Mouse (Mus musculus) neural tube, embryonic 14.5 days (tissue): Measurements from ENCODE around the gene Tmem175. TPM values are rescaled to one million over a fixed set of nuclear protein-coding genes. Genes with fewer than 3 reads are reported as not detected.

Experiments used
- ATAC-seq: fragments of 200-750 bp; cut with Nextera tagmentation; 2 replicates; pipeline ENCODE4 v1.8.0; 2017; ENCODE audit warnings: low read depth, mild to moderate bottlenecking, moderate TSS enrichment, moderate library complexity
- H3K27ac ChIP-seq: fragments of 300-500 bp; sonication (generic); 2 replicates; pipeline ENCODE4 v1.5.1; 2014; ENCODE audit warnings: low read depth, mild to moderate bottlenecking, control low read depth, low read length, moderate library complexity, mixed read lengths
- H3K27me3 ChIP-seq: fragments of 300-500 bp; sonication (generic); 2 replicates; pipeline ENCODE4 v1.6.1; 2014; ENCODE audit warnings: low read length; ENCODE audit not compliant: control insufficient read depth, insufficient read depth
- H3K36me3 ChIP-seq: fragments of 300-500 bp; sonication (generic); 2 replicates; pipeline ENCODE4 v1.6.1; 2014; ENCODE audit warnings: low read length, mixed read lengths; ENCODE audit not compliant: control insufficient read depth, insufficient read depth
- H3K4me1 ChIP-seq: fragments of 300-500 bp; sonication (generic); 2 replicates; pipeline ENCODE4 v1.6.1; 2014; ENCODE audit warnings: low read length; ENCODE audit not compliant: control insufficient read depth, insufficient read depth
- H3K4me2 ChIP-seq: fragments of 300-500 bp; sonication (generic); 2 replicates; pipeline ENCODE4 v1.6.1; 2014; ENCODE audit warnings: mild to moderate bottlenecking, low read depth, low read length, control low read depth
- H3K4me3 ChIP-seq: fragments of 300-500 bp; sonication (generic); 2 replicates; pipeline ENCODE4 v1.5.1; 2014; ENCODE audit warnings: low read depth, low read length, control low read depth, mixed read lengths
- H3K9ac ChIP-seq: fragments of 300-500 bp; sonication (generic); replicated peaks from 2 replicates; pipeline ENCODE4 v1.6.1; 2014; ENCODE audit warnings: low read depth, mild to moderate bottlenecking, control low read depth, low read length, mixed read lengths
- H3K9me3 ChIP-seq: fragments of 300-500 bp; sonication (generic); 2 replicates; pipeline ENCODE4 v1.6.1; 2016; ENCODE audit warnings: low read length; ENCODE audit not compliant: control insufficient read depth
- whole genome bisulfite sequencing: fragments of 180-500 bp; shearing (Covaris S2); extraction: QIAGEN DNeasy Blood & Tissue Kit; methylation state at CpG from one replicate; pipeline ENCODE4 v1.1.7; 2014; 5-methylcytosine and 5-hydroxymethylcytosine counted together
- polyA plus RNA-seq: library from polyadenylated mRNA; unstranded; fragments of >200 nt; fragmentation: Nextera tagmentation; extraction: Ambion mirVana; gene quantifications from 2 replicates; pipeline ENCODE4 v1.2.1, GENCODE M21; 2014

Tmem175 gene
- polyA plus RNA-seq, 1 experiment from 2014 or later, result 29.4 TPM

DNA sequence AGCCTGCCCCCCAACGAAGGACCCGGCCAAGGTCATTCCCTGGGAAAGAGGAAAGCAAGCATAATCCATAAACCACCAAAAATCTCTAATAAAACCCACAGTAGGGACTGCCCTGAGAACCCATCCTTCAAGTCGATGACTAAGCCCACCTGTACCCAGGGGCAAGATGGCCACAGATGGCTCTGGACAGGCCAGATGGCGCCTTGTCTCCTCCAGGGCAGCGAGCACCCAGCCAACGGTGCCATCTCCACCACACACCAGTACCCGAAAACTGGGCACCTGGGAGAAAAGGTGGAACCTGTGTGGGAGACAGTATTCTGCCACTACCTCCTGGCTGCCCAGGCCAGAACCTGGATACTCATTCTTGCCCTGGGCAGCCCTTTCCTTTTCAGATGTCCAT is 20.8 kb downstream of the Tmem175 start:
- Histone ChIP-seq H3K4me3 (no peak overlapping the region), H3K9me3 (no peaks in the 10 kb centered on the region), H3K27me3 (no peaks in the 10 kb centered on the region), H3K27ac (no peak overlapping the region), H3K9ac (no peak overlapping the region), H3K36me3 (peaks cover 57% of the 10 kb centered on the region), H3K4me2 (no peak overlapping the region), H3K4me1 (no peaks in the 10 kb centered on the region)
- ATAC-seq, result no peak
- 92% methylated on average over 7 of the region's 7 CpGs for WGBS

DNA sequence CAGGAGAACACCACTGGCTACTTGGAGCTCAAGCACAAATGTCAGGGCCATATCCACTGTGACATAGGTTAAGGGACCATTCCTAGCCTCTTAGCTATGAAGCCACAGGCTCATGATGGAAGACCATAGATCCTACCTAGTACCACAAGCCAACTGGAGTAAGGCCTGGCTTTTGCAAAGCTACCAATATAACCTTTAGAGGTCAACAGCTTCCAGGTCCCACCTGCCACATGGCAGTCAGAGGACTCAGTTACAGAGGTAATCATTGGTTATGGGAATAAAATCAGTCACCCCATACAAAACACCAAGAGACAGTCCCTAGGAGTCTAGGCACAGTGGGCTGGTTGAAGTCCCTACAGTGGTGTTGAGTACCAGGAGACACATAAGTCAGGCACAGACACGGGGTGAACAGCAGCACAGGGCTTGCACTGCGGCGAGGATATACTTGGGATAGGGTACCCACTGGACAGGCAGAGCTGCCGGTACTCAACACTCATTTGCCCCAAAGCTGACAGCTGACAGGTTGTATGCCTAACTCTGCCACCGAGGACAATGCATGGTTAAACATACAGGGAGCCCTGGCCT is 21.7 kb downstream of the Tmem175 start:
- Histone ChIP-seq H3K4me2 (no peak overlapping the region), H3K27me3 (no peaks in the 10 kb centered on the region), H3K27ac (no peak overlapping the region), H3K9ac (no peak overlapping the region), H3K36me3 (peaks cover 58% of the 10 kb centered on the region), H3K9me3 (no peaks in the 10 kb centered on the region), H3K4me1 (no peaks in the 10 kb centered on the region), H3K4me3 (no peak overlapping the region)
- ATAC-seq, result no peak
- WGBS, result 84% methylated on average over 5 of the region's 5 CpGs

DNA sequence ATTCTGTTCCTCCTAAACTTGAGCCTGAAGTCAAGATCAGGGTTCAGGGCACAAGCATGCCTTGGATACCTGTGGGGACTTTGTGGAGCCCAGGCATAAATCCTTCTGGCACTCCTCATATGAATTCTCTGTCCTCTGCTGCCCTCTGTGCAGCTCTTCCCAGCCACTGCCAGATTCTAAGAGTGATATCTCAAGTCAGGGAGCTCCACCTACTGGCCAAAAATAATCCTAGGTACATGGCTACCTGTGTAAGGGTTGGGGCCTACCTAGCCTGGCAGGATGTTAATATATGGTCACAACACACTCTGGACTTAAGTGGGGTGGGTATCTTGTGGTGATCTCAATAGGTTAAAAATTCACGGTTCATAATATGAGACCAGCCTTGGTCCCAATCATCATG is 22.3 kb downstream of the Tmem175 start:
- peak; percentile 67 for ATAC-seq
- Histone ChIP-seq H3K9me3 (no peaks in the 10 kb centered on the region), H3K27me3 (no peaks in the 10 kb centered on the region), H3K27ac (no peak overlapping the region), H3K4me1 (no peaks in the 10 kb centered on the region), H3K4me3 (no peak overlapping the region), H3K9ac (no peak overlapping the region), H3K4me2 (no peak overlapping the region), H3K36me3 (peaks cover 53% of the 10 kb centered on the region)
- WGBS, result 63% methylated on average over 1 of the region's 1 CpGs

DNA sequence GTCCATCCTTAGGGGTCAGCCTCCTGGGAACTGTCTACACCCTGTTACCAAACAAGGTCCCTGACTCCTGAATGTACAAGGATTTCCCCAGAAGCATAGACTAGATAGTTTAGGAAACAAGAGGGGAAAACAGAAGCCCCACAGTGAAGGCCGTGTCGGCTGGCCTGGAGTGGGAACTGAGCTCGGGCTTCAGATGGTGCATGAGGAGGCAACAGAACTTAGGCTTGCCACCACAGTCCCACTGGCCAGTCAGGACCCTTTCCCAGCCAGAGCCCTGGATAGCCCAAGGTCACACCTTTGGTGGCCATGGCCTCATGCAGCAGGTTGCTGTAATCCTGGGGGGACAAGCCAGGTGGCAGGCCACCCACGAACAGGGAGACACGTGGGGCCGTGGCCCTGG is 23.8 kb downstream of the Tmem175 start:
- Histone ChIP-seq H3K4me2 (no peak overlapping the region), H3K9me3 (no peaks in the 10 kb centered on the region), H3K9ac (no peak overlapping the region), H3K27me3 (no peaks in the 10 kb centered on the region), H3K36me3 (peaks cover 46% of the 10 kb centered on the region), H3K4me3 (no peak overlapping the region), H3K27ac (no peak overlapping the region), H3K4me1 (no peaks in the 10 kb centered on the region)
- ATAC-seq, result no peak
- WGBS, result 93% methylated on average over 6 of the region's 6 CpGs

DNA sequence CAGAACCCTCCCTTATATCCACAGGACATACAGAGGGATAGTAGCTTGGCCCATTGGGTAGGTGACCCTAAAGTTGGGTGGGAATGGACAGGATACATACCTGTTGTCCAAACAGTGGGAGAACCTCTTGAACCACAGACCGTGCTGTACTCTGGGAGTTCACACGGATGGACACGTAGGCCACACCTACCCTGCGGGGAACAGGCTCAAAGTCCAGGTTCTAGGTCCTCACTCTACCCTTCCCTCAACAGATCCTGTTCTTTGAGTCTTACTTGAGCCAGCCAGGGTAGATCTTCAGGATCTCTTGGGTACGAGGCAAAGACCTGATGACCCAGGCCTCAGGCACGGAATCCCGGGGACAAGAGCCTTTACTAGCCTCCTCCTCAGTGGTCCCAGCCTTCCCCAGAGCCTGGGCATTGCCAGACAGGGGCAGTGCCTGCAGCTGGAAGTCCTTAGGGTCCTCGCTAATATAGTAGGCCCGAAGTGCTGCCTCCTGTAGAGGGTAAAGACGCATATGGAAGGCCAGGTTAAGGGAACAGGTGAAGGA is 24.9 kb downstream of the Tmem175 start:
- Histone ChIP-seq H3K27ac (no peak overlapping the region), H3K36me3 (peaks cover 38% of the 10 kb centered on the region), H3K4me3 (no peak overlapping the region), H3K4me1 (peaks cover 7% of the 10 kb centered on the region; the same call in 1 of the 2 replicates), H3K9ac (no peak overlapping the region), H3K27me3 (no peaks in the 10 kb centered on the region), H3K4me2 (no peak overlapping the region), H3K9me3 (no peaks in the 10 kb centered on the region)
- no peak for ATAC-seq
- WGBS, result 97% methylated on average over 10 of the region's 10 CpGs

GRCm38 (mm10) chr5:108655381-108655780 is 25.8 kb downstream of the Tmem175 start:
- no peak overlapping the region for H3K4me3 ChIP-seq
- H3K27ac ChIP-seq, result no peak overlapping the region
- WGBS, result 96% methylated on average over 9 of the region's 9 CpGs
- no peaks in the 10 kb centered on the region for H3K27me3 ChIP-seq
- no peak overlapping the region for H3K9ac ChIP-seq
- H3K4me1 ChIP-seq, result peaks cover 14% of the 10 kb centered on the region; the same call in 1 of the 2 replicates
- H3K36me3 ChIP-seq, result peaks cover 34% of the 10 kb centered on the region
- no peak for ATAC-seq
- no peak overlapping the region for H3K4me2 ChIP-seq
- no peaks in the 10 kb centered on the region for H3K9me3 ChIP-seq

DNA sequence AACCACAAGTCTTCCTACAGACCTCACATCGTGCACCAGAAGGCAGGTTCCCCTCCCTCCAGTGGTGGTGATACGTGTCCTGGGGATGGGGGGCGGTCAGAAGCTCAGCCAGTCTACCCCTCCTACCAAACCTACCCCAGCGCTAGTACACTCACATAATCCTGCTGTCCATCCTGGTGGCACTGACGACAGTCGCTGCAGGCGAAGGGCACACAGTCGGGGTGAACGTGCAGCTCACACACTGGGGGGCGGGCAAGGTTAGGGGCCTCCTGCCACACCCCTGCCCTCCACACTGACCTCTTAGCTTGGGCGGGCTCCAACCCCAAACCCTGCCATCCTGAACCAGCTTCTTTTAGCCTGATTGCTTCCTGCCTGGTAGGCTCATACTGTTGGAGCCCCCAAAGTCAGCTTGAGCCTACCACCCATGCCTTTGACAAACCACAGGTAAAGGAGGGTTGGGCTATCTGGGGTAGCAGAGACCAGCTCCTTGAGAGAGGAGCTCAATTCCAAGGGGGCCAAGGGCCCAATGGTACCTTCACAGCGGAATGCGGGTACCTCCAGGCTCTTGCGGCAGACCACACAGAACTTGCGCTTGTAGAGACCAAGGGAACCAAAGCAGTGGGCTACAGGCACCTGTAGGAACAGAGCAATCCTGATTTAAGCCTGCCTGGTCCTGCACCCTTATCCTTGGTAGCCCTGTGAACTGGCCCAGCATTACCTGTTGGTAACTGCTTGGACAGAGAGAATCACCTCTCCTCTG is 26.5 kb downstream of the Tmem175 start:
- Histone ChIP-seq H3K4me1 (peaks cover 14% of the 10 kb centered on the region; the same call in 1 of the 2 replicates), H3K36me3 (peaks cover 30% of the 10 kb centered on the region), H3K27ac (no peak overlapping the region), H3K4me2 (no peak overlapping the region), H3K9ac (no peak overlapping the region), H3K9me3 (no peaks in the 10 kb centered on the region), H3K27me3 (no peaks in the 10 kb centered on the region), H3K4me3 (no peak overlapping the region)
- 95% methylated on average over 15 of the region's 15 CpGs for WGBS
- ATAC-seq, result no peak

GRCm38 (mm10) chr5:108657406-108657805 is 27.8 kb downstream of the Tmem175 start:
- Histone ChIP-seq H3K4me1 (peaks cover 14% of the 10 kb centered on the region; the same call in 1 of the 2 replicates), H3K4me3 (no peak overlapping the region), H3K9ac (no peak overlapping the region), H3K4me2 (no peak overlapping the region), H3K36me3 (peaks cover 30% of the 10 kb centered on the region), H3K27ac (no peak overlapping the region), H3K27me3 (no peaks in the 10 kb centered on the region), H3K9me3 (no peaks in the 10 kb centered on the region)
- no peak for ATAC-seq
- 82% methylated on average over 5 of the region's 5 CpGs for WGBS

- peaks cover 23% of the 10 kb centered on the region for H3K36me3 ChIP-seq
- H3K27me3 ChIP-seq, result no peaks in the 10 kb centered on the region
- H3K4me2 ChIP-seq, result no peak overlapping the region
- no peaks in the 10 kb centered on the region for H3K9me3 ChIP-seq
- no peak overlapping the region for H3K27ac ChIP-seq
- H3K4me3 ChIP-seq, result no peak overlapping the region
- ATAC-seq, result no peak
- H3K9ac ChIP-seq, result no peak overlapping the region
- WGBS, result 88% methylated on average over 1 of the region's 1 CpGs
- H3K4me1 ChIP-seq, result peaks cover 14% of the 10 kb centered on the region; the same call in 1 of the 2 replicates
Measured at GRCm38 (mm10) chr5:108658611-108659010, 29.0 kb downstream of the Tmem175 start.
